16 mouse cellular contexts compared by ENCODE assay signal in the genomic region with DNA sequence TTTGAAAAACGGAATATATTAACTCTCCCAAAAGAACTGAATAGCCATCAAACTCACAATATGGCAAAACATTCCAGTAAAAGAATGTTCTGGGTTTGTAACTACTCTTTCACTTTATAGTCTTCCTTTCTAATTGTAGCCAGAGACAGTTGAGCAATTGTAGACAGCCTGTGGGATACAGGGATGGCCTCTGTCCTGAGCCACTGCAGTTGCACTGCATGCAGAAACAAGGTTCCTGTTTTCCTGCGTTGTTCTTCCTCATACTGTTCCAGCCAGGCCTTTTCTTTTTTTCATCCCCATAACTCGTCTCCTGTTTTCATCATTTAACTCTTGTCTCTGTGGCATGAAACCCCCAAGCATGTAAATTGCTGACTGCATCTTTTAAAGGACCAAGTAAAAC.
"Had no signal": no experiment of that assay in that cellular context is flagged by ENCODE, and none has a peak within 500 bp of the region (broad histone marks: within the 10 kb centered on the region; RNA-seq: fewer than 3 reads in every experiment).

No protein-coding gene starts in this region.

- H3K4me3 ChIP-seq: neural tube, embryonic 13.5 days; neural tube, embryonic 15.5 days; stomach, embryonic 15.5 days had no signal

- DNase-seq: retina, postnatal 1 day; right cerebral cortex, adult 18-20 months; right cerebral cortex, postnatal 14 days; right cerebral cortex, postnatal 25 days; right cerebral cortex, postnatal 4 days; spleen, adult 18-20 months; thymus, adult 18-20 months; thymus, adult 2 months; thymus, postnatal 14 days; thymus, postnatal 25 days; thymus, postnatal 36 days; thymus, postnatal 4 days had no signal

- H3K9me3 ChIP-seq: neural tube, embryonic 13.5 days; neural tube, embryonic 15.5 days; stomach, embryonic 15.5 days had no signal

- H3K27ac ChIP-seq: neural tube, embryonic 13.5 days; neural tube, embryonic 15.5 days; stomach, embryonic 15.5 days; stomach, postnatal 0 days had no signal

- H3K27me3 ChIP-seq: neural tube, embryonic 13.5 days; neural tube, embryonic 15.5 days; stomach, embryonic 15.5 days had no signal

- H3K36me3 ChIP-seq: neural tube, embryonic 13.5 days; neural tube, embryonic 15.5 days; stomach, embryonic 15.5 days had no signal
